Mouse (Mus musculus) heart, adult 9 months (tissue): ENCODE measurements at regions not wholly inside any gene's neighbourhood (a gene's known extent, or its start where the extent isn't known, plus 50 kb on each side); places are given as distances from the start of the nearest gene placed in this dataset.

Experiments
- DNase-seq, 2 experiments: peaks; one replicate each; pipeline ENCODE4 v3.0.0; 2022; ENCODE audit warnings: low spot score in 2 of 2

GRCm38 (mm10) chr14:68973636-68974101 is 320.4 kb downstream of the Synb start:
- DNase-seq, result peak in 1 of 2 experiments; percentile 6

GRCm38 (mm10) chr14:68966758-68967157 is 327.3 kb downstream of the Synb start:
- peak; percentile 16 to 41 for DNase-seq

- no peak for DNase-seq
Measured at GRCm38 (mm10) chr14:68954577-68955460, 339.3 kb downstream of the Synb start.

- DNase-seq, result no peak
Measured at GRCm38 (mm10) chr14:68945906-68946305, 348.2 kb downstream of the Synb start.

GRCm38 (mm10) chr14:68945434-68945833 is 348.7 kb downstream of the Synb start:
- no peak for DNase-seq

GRCm38 (mm10) chr14:68941759-68942158 is 352.3 kb downstream of the Synb start:
- no peak for DNase-seq

- DNase-seq, result no peak
Measured at GRCm38 (mm10) chr14:68941132-68941690, 352.9 kb downstream of the Synb start.

- no peak for DNase-seq
Measured at GRCm38 (mm10) chr14:68935303-68935662, 358.8 kb downstream of the Synb start.

GRCm38 (mm10) chr14:68934611-68935302 is 359.3 kb downstream of the Synb start:
- DNase-seq, result peak in 1 of 2 experiments; percentile 2

GRCm38 (mm10) chr14:68927814-68928213 is 366.3 kb downstream of the Synb start:
- no peak for DNase-seq

GRCm38 (mm10) chr14:68923054-68923453 is 371.0 kb downstream of the Synb start:
- no peak for DNase-seq

GRCm38 (mm10) chr14:68922035-68922434 is 372.1 kb downstream of the Synb start:
- no peak for DNase-seq

- no peak for DNase-seq
Measured at GRCm38 (mm10) chr14:68918526-68919045, 375.5 kb downstream of the Synb start.

- no peak for DNase-seq
Measured at GRCm38 (mm10) chr14:68899921-68900320, 394.2 kb downstream of the Synb start.

GRCm38 (mm10) chr14:68877171-68877570 is 416.9 kb downstream of the Synb start:
- no peak for DNase-seq

GRCm38 (mm10) chr14:68861071-68861470 is 433.0 kb downstream of the Synb start:
- DNase-seq, result no peak

- no peak for DNase-seq
Measured at GRCm38 (mm10) chr14:68857948-68858347, 436.2 kb downstream of the Synb start.

- DNase-seq, result no peak
Measured at GRCm38 (mm10) chr14:68848506-68848905, 445.6 kb downstream of the Synb start.

GRCm38 (mm10) chr14:68847609-68848008 is 446.5 kb downstream of the Synb start:
- DNase-seq, result no peak

- no peak for DNase-seq
Measured at GRCm38 (mm10) chr14:68820241-68820640, 473.9 kb downstream of the Synb start.

GRCm38 (mm10) chr14:68808976-68809375 is 485.1 kb downstream of the Synb start:
- DNase-seq, result no peak

- DNase-seq, result no peak
Measured at GRCm38 (mm10) chr14:68807918-68808317, 486.2 kb downstream of the Synb start.
